Mouse (Mus musculus) kidney, postnatal 0 days (tissue): ENCODE data around the gene Exosc10. TPM values are rescaled to one million over a fixed set of nuclear protein-coding genes. Genes with fewer than 3 reads are reported as not detected.
A peak's percentile ranks its signal among the peaks of the same experiment; 100 is the strongest.

ENCODE experiments used
- ATAC-seq: fragments of 200-750 bp; cut with Nextera tagmentation; replicated peaks from 2 replicates; pipeline ENCODE4 v1.8.0; 2017; ENCODE audit warnings: low read depth, moderate number of reproducible peaks, moderate TSS enrichment, moderate library complexity; ENCODE audit not compliant: low FRiP score
- DNase-seq: peaks from one replicate; pipeline ENCODE4 v3.0.0-alpha.2; 2016; ENCODE audit warnings: low spot score
- H3K27ac ChIP-seq: fragments of 300-500 bp; sonication (generic); 2 replicates; pipeline ENCODE4 v1.5.1; 2014; ENCODE audit warnings: mild to moderate bottlenecking
- H3K27me3 ChIP-seq: fragments of 300-500 bp; sonication (generic); 2 replicates; pipeline ENCODE4 v1.6.1; 2014; ENCODE audit warnings: low read length, mixed read lengths; ENCODE audit not compliant: insufficient read depth
- H3K36me3 ChIP-seq: fragments of 300-500 bp; sonication (generic); 2 replicates; pipeline ENCODE4 v1.6.1; 2014; ENCODE audit warnings: low read length, mixed read lengths; ENCODE audit not compliant: insufficient read depth
- H3K4me1 ChIP-seq: fragments of 300-500 bp; sonication (generic); replicated peaks from 2 replicates; pipeline ENCODE4 v1.6.1; 2014; ENCODE audit warnings: antibody characterized with exemption, low read length, mixed read lengths; ENCODE audit not compliant: insufficient read depth
- H3K4me2 ChIP-seq: fragments of 300-500 bp; sonication (generic); 2 replicates; pipeline ENCODE4 v1.6.1; 2014; ENCODE audit warnings: mild to moderate bottlenecking, low read length, moderate library complexity, mixed read lengths
- H3K4me3 ChIP-seq: fragments of 300-500 bp; sonication (generic); replicated peaks from 2 replicates; pipeline ENCODE4 v1.5.1; 2014; ENCODE audit warnings: low read depth, low read length
- H3K9ac ChIP-seq: fragments of 300-500 bp; sonication (generic); 2 replicates; pipeline ENCODE4 v1.6.1; 2014; ENCODE audit warnings: low read depth, low read length
- H3K9me3 ChIP-seq: fragments of 300-500 bp; sonication (generic); replicated peaks from 2 replicates; pipeline ENCODE4 v1.6.1; 2016; ENCODE audit warnings: low read length, inconsistent platforms, mixed read lengths
- CTCF ChIP-seq: IDR thresholded peaks from 2 replicates; pipeline ENCODE4 v1.5.1; 2016; ENCODE audit warnings: antibody characterized with exemption, low read depth, mild to moderate bottlenecking, moderate library complexity
- WGBS: fragments of 180-500 bp; shearing (Covaris S2); extraction: QIAGEN DNeasy Blood & Tissue Kit; methylation state at CpG from one replicate; pipeline ENCODE4 v1.1.7; 2014; 5-methylcytosine and 5-hydroxymethylcytosine counted together
- polyA plus RNA-seq: library from polyadenylated mRNA; unstranded; fragments of >200 nt; fragmentation: Nextera tagmentation; extraction: Ambion mirVana; gene quantifications from 2 replicates; pipeline ENCODE4 v1.2.1, GENCODE M21; 2015

Exosc10 gene
- polyA plus RNA-seq, 1 experiment from 2014 or later = 52.4 TPM

- ATAC-seq (no peak), DNase-seq (no peak)
- Histone ChIP-seq H3K4me1 (no peaks in the 10 kb centered on the region), H3K27me3 (no peaks in the 10 kb centered on the region), H3K4me2 (no peak overlapping the region), H3K36me3 (peaks cover 43% of the 10 kb centered on the region), H3K4me3 (no peak overlapping the region), H3K9ac (no peak overlapping the region), H3K9me3 (no peaks in the 10 kb centered on the region), H3K27ac (no peak overlapping the region)
- no peak for TF ChIP-seq CTCF
- WGBS = 87% methylated on average over 5 of the region's 5 CpGs
Observed at GRCm38 (mm10) chr4:148581422-148581821, 23.2 kb downstream of the Exosc10 start.

GRCm38 (mm10) chr4:148583257-148583656, 25.0 kb downstream of the Exosc10 start:
- Histone ChIP-seq H3K27ac (no peak overlapping the region), H3K36me3 (peaks cover 28% of the 10 kb centered on the region), H3K27me3 (no peaks in the 10 kb centered on the region; the same call in 1 of the 2 replicates), H3K4me2 (no peak overlapping the region), H3K9ac (no peak overlapping the region), H3K4me3 (no peak overlapping the region), H3K9me3 (no peaks in the 10 kb centered on the region), H3K4me1 (no peaks in the 10 kb centered on the region)
- no peak for ATAC-seq
- 66% methylated on average over 4 of the region's 4 CpGs for WGBS
- no peak for DNase-seq
- no peak for TF ChIP-seq CTCF

- WGBS = 66% methylated on average over 9 of the region's 9 CpGs
- no peak for ATAC-seq
- no peak overlapping the region for H3K4me2 ChIP-seq
- H3K9me3 ChIP-seq = no peaks in the 10 kb centered on the region
- no peak for DNase-seq
- H3K4me1 ChIP-seq = 0 out of 2 replicates have a peak, but pooled peaks cover 4% of the 10 kb centered on the region
- H3K9ac ChIP-seq = no peak overlapping the region
- H3K27ac ChIP-seq = no peak overlapping the region
- H3K4me3 ChIP-seq = no peak overlapping the region
- no peaks in the 10 kb centered on the region; the same call in 1 of the 2 replicates for H3K27me3 ChIP-seq
- H3K36me3 ChIP-seq = no peaks in the 10 kb centered on the region
- no peak for TF ChIP-seq CTCF
Observed at GRCm38 (mm10) chr4:148586648-148587047, 28.4 kb downstream of the Exosc10 start.

- no peak overlapping the region for H3K4me3 ChIP-seq
- 80% methylated on average over 9 of the region's 9 CpGs for WGBS
- peaks cover 5% of the 10 kb centered on the region; the same call in 1 of the 2 replicates for H3K36me3 ChIP-seq
- no peaks in the 10 kb centered on the region; the same call in 1 of the 2 replicates for H3K27me3 ChIP-seq
- no peaks in the 10 kb centered on the region for H3K9me3 ChIP-seq
- DNase-seq (no peak), ATAC-seq (no peak)
- no peak overlapping the region for H3K4me2 ChIP-seq
- no peak overlapping the region for H3K9ac ChIP-seq
- H3K4me1 ChIP-seq = 0 out of 2 replicates have a peak, but pooled peaks cover 7% of the 10 kb centered on the region
- no peak overlapping the region for H3K27ac ChIP-seq
- no peak for TF ChIP-seq CTCF
Observed at GRCm38 (mm10) chr4:148588793-148589192, 30.6 kb downstream of the Exosc10 start.

GRCm38 (mm10) chr4:148589565-148589964, 31.3 kb downstream of the Exosc10 start:
- peaks cover 13% of the 10 kb centered on the region; the same call in 1 of the 2 replicates for H3K36me3 ChIP-seq
- H3K4me2 ChIP-seq = no peak overlapping the region
- no peak overlapping the region for H3K27ac ChIP-seq
- H3K9ac ChIP-seq = no peak overlapping the region
- 0 out of 2 replicates have a peak, but pooled peaks cover 7% of the 10 kb centered on the region for H3K4me1 ChIP-seq
- no peaks in the 10 kb centered on the region; the same call in 1 of the 2 replicates for H3K27me3 ChIP-seq
- TF ChIP-seq CTCF = no peak
- H3K4me3 ChIP-seq = no peak overlapping the region
- H3K9me3 ChIP-seq = no peaks in the 10 kb centered on the region
- WGBS = 49% methylated on average over 7 of the region's 8 CpGs
- ATAC-seq (no peak), DNase-seq (no peak)

GRCm38 (mm10) chr4:148590421-148591170, 32.4 kb downstream of the Exosc10 start:
- Histone ChIP-seq H3K4me1 (0 out of 2 replicates have a peak, but pooled peaks cover 7% of the 10 kb centered on the region), H3K36me3 (peaks cover 23% of the 10 kb centered on the region), H3K4me3 (peak overlapping the region; percentile 88), H3K27ac (peak overlapping the region; percentile 36; the same call in 1 of the 2 replicates), H3K4me2 (peak overlapping the region; percentile 88), H3K9me3 (no peaks in the 10 kb centered on the region), H3K27me3 (no peaks in the 10 kb centered on the region; the same call in 1 of the 2 replicates), H3K9ac (peak overlapping the region; percentile 42; the same call in 1 of the 2 replicates)
- WGBS = 4% methylated on average over 18 of the region's 18 CpGs
- no peak for DNase-seq
- no peak for ATAC-seq
- TF ChIP-seq CTCF = no peak
